Mouse (Mus musculus) kidney, embryonic 15.5 days (tissue): ENCODE data around the gene Dync1h1. TPM values are rescaled to one million over a fixed set of nuclear protein-coding genes. Genes with fewer than 3 reads are reported as not detected.
A peak's percentile ranks its signal among the peaks of the same experiment; 100 is the strongest.

ENCODE experiments used
- ATAC-seq: fragments of 200-750 bp; cut with Nextera tagmentation; replicated peaks from 2 replicates; pipeline ENCODE4 v1.8.0; 2017; ENCODE audit warnings: moderate TSS enrichment; ENCODE audit not compliant: low FRiP score
- H3K27ac ChIP-seq: fragments of 300-500 bp; sonication (generic); 2 replicates; pipeline ENCODE4 v1.5.1; 2015; ENCODE audit warnings: mild to moderate bottlenecking, inconsistent platforms
- H3K27me3 ChIP-seq: fragments of 300-500 bp; sonication (generic); 2 replicates; pipeline ENCODE4 v1.6.1; 2015; ENCODE audit warnings: inconsistent platforms
- H3K36me3 ChIP-seq: fragments of 300-500 bp; sonication (generic); 2 replicates; pipeline ENCODE4 v1.6.1; 2015; ENCODE audit warnings: inconsistent platforms
- H3K4me1 ChIP-seq: fragments of 300-500 bp; sonication (generic); 2 replicates; pipeline ENCODE4 v1.6.1; 2015; ENCODE audit warnings: inconsistent platforms
- H3K4me2 ChIP-seq: fragments of 300-500 bp; sonication (generic); 2 replicates; pipeline ENCODE4 v1.6.1; 2015; ENCODE audit warnings: moderate library complexity, mild to moderate bottlenecking, inconsistent platforms
- H3K4me3 ChIP-seq: fragments of 300-500 bp; sonication (generic); replicated peaks from 2 replicates; pipeline ENCODE4 v1.5.1; 2015; ENCODE audit warnings: mild to moderate bottlenecking, inconsistent platforms
- H3K9ac ChIP-seq: fragments of 300-500 bp; sonication (generic); 2 replicates; pipeline ENCODE4 v1.6.1; 2015; ENCODE audit warnings: mild to moderate bottlenecking, inconsistent platforms
- H3K9me3 ChIP-seq: fragments of 300-500 bp; sonication (generic); replicated peaks from 2 replicates; pipeline ENCODE4 v1.6.1; 2016; ENCODE audit warnings: inconsistent platforms
- WGBS: fragments of 180-500 bp; shearing (Covaris S2); methylation state at CpG from one replicate; pipeline ENCODE4 v1.1.7; 2015; ENCODE audit warnings: mixed read lengths; 5-methylcytosine and 5-hydroxymethylcytosine counted together
- polyA plus RNA-seq: library from polyadenylated mRNA; unstranded; fragments of >200 nt; fragmentation: Nextera tagmentation; extraction: Ambion mirVana; gene quantifications from 2 replicates; pipeline ENCODE4 v1.2.1, GENCODE M21; 2015

Dync1h1 gene
- polyA plus RNA-seq, 1 experiment from 2014 or later, result 52.4 TPM

DNA sequence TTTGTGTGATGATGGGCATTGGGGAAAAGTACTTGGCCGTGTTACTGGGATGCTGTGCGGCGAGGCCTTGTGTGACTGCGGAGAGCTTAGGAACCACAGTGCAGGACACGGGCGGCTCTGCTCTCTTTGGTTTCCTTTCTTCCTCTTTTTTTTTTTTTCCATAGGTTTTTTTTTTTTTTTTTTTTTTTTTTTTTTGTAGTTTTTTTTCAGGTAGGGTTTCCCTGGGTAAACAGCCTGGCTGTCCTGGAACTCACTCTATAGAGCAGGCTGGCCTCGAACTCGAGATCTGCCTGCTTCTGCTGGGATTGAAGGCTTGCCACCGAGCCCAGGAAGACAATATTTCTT, 7.9 kb downstream of the Dync1h1 start:
- no peaks in the 10 kb centered on the region for H3K27me3 ChIP-seq
- no peak overlapping the region for H3K4me2 ChIP-seq
- peaks cover 13% of the 10 kb centered on the region; the same call in 1 of the 2 replicates for H3K4me1 ChIP-seq
- peaks cover 28% of the 10 kb centered on the region for H3K36me3 ChIP-seq
- 88% methylated on average over 9 of the region's 9 CpGs for WGBS
- no peak for ATAC-seq
- no peaks in the 10 kb centered on the region for H3K9me3 ChIP-seq
- no peak overlapping the region for H3K9ac ChIP-seq
- peak overlapping the region; percentile 64; the same call in 1 of the 2 replicates for H3K27ac ChIP-seq
- no peak overlapping the region for H3K4me3 ChIP-seq

DNA sequence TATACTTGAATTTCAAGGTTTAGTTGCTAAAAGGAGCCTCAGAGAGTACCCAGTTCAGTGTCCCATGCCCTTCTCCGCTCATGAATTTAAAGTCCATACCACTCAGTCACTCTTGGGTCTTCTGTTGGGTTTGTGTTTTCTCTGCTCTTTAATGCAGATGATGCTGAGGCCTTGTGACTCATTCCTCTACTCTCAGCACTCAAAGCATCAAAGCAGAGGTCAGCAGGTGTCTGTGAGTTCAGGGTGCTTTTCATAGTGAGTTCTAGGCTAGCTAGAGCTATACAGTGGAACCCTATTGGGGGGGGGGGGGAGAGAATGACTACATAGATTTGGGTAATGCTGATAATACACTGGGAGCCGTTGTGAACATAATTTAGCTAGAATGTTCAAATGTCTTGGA, 9.5 kb downstream of the Dync1h1 start:
- H3K4me1 ChIP-seq, result peaks cover 13% of the 10 kb centered on the region; the same call in 1 of the 2 replicates
- no peak overlapping the region for H3K4me3 ChIP-seq
- H3K27me3 ChIP-seq, result no peaks in the 10 kb centered on the region
- H3K9me3 ChIP-seq, result no peaks in the 10 kb centered on the region
- H3K36me3 ChIP-seq, result peaks cover 43% of the 10 kb centered on the region
- 93% methylated on average over 2 of the region's 2 CpGs for WGBS
- no peak overlapping the region for H3K4me2 ChIP-seq
- H3K9ac ChIP-seq, result no peak overlapping the region
- ATAC-seq, result no peak
- H3K27ac ChIP-seq, result no peak overlapping the region

DNA sequence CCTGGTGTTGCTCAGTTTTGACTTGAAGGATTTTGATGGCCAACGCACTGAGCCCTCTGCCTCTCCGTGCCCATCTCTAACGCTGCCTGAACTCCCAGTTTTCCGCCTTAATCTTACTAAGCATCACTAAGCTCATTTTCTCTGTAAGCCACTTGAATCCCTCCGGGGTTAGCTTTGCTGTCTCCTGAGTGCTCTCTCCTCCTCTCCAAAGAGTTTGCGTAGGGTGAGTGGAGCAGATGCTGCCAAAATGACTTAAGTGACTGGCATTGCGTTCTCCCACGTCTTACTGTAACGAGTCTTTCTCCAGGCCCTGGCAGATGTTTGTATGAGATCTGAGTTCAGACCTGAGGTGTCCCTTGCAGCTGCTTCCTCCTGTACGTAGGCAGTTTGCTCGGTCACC, 28.8 kb downstream of the Dync1h1 start:
- Histone ChIP-seq H3K27me3 (no peaks in the 10 kb centered on the region), H3K36me3 (peaks cover 100% of the 10 kb centered on the region), H3K9ac (no peak overlapping the region), H3K27ac (no peak overlapping the region), H3K9me3 (no peaks in the 10 kb centered on the region), H3K4me3 (no peak overlapping the region), H3K4me1 (no peaks in the 10 kb centered on the region), H3K4me2 (no peak overlapping the region)
- 95% methylated on average over 11 of the region's 11 CpGs for WGBS
- no peak for ATAC-seq

GRCm38 (mm10) chr12:110636293-110636692, 35.0 kb downstream of the Dync1h1 start:
- 94% methylated on average over 12 of the region's 12 CpGs for WGBS

GRCm38 (mm10) chr12:110637507-110638114, 36.4 kb downstream of the Dync1h1 start:
- no peak overlapping the region for H3K4me2 ChIP-seq
- no peak for ATAC-seq
- H3K27me3 ChIP-seq, result no peaks in the 10 kb centered on the region
- H3K36me3 ChIP-seq, result peaks cover 100% of the 10 kb centered on the region
- H3K9ac ChIP-seq, result no peak overlapping the region
- H3K4me1 ChIP-seq, result no peaks in the 10 kb centered on the region
- H3K4me3 ChIP-seq, result no peak overlapping the region
- 93% methylated on average over 13 of the region's 13 CpGs for WGBS
- H3K27ac ChIP-seq, result no peak overlapping the region
- H3K9me3 ChIP-seq, result no peaks in the 10 kb centered on the region

More at GRCm38 (mm10) chr12:110636293-110636692, 35.0 kb downstream of the Dync1h1 start:
- H3K4me1 ChIP-seq, result no peaks in the 10 kb centered on the region
- H3K36me3 ChIP-seq, result peaks cover 100% of the 10 kb centered on the region
- no peak for ATAC-seq
- no peaks in the 10 kb centered on the region for H3K27me3 ChIP-seq
- no peak overlapping the region for H3K4me3 ChIP-seq
- no peak overlapping the region for H3K9ac ChIP-seq
- H3K27ac ChIP-seq, result no peak overlapping the region
- no peaks in the 10 kb centered on the region for H3K9me3 ChIP-seq
- H3K4me2 ChIP-seq, result no peak overlapping the region

- 0 out of 2 replicates have a peak, but pooled peaks have one; percentile 46 for ATAC-seq
- Histone ChIP-seq H3K4me2 (no peak overlapping the region), H3K4me1 (no peaks in the 10 kb centered on the region), H3K27ac (no peak overlapping the region), H3K27me3 (no peaks in the 10 kb centered on the region), H3K9me3 (no peaks in the 10 kb centered on the region), H3K36me3 (peaks cover 98% of the 10 kb centered on the region), H3K9ac (no peak overlapping the region), H3K4me3 (no peak overlapping the region)
- 40% methylated on average over 8 of the region's 8 CpGs for WGBS
Observed at GRCm38 (mm10) chr12:110650241-110650641, 49.0 kb downstream of the Dync1h1 start.

- WGBS, result 97% methylated on average over 17 of the region's 17 CpGs
- no peak overlapping the region for H3K27ac ChIP-seq
- no peaks in the 10 kb centered on the region for H3K27me3 ChIP-seq
- no peak overlapping the region for H3K9ac ChIP-seq
- H3K4me2 ChIP-seq, result no peak overlapping the region
- peaks cover 98% of the 10 kb centered on the region for H3K36me3 ChIP-seq
- no peak for ATAC-seq
- H3K9me3 ChIP-seq, result no peaks in the 10 kb centered on the region
- no peaks in the 10 kb centered on the region for H3K4me1 ChIP-seq
- no peak overlapping the region for H3K4me3 ChIP-seq
Observed at GRCm38 (mm10) chr12:110651464-110651863, 50.2 kb downstream of the Dync1h1 start.

DNA sequence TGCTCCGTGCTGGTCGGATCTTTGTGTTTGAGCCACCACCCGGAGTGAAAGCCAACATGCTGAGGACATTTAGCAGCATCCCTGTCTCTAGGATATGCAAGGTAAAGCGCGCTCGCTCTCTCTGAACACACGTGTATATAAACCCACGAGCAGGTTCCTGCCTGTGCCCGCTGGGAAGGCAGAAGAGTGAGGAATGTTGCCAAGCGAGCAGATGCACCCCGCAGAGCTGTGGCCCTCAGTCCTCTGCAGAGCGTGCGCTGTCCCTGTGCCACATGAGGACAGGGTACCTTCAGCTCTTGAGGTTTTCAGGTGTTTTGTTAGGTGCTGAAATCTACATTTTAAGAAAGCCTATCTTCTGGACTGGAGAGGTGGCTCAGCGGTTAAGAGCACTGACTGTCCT, 60.5 kb downstream of the Dync1h1 start:
- no peak overlapping the region for H3K4me3 ChIP-seq
- no peaks in the 10 kb centered on the region for H3K9me3 ChIP-seq
- H3K27ac ChIP-seq, result no peak overlapping the region
- H3K9ac ChIP-seq, result no peak overlapping the region
- H3K4me1 ChIP-seq, result no peaks in the 10 kb centered on the region
- WGBS, result 94% methylated on average over 14 of the region's 14 CpGs
- no peak overlapping the region for H3K4me2 ChIP-seq
- ATAC-seq, result no peak
- peaks cover 100% of the 10 kb centered on the region for H3K36me3 ChIP-seq
- H3K27me3 ChIP-seq, result no peaks in the 10 kb centered on the region

DNA sequence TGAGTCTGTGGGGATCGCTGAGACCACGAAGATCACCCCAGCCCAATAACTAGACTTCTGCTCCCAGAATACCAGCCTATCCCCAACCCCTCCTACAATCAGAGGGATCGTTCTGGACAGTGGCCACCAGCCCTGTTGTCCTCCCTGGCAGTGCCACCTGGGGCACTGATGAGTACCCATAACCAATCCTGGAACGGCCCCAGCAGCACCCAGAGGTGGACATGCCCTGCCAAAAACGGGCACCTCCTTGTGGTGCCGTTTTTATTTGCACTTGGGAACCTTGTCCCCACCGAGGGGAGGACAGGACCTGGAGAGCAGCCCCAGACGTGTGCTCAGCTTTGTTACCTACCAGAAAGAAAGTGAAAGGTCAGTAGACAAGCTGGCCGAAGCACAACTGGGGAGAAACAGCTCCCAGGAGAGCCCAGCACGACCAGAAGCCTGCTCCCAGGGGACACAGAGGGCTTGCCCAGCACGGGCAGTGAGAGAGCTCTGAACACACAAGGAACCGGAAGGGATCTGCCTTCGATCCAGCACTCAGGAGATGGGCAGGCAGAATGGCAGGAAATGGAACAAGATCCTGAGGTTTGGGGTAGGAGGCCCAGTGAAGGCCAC, 66.3 kb downstream of the Dync1h1 start:
- 86% methylated on average over 13 of the region's 13 CpGs for WGBS
- peaks cover 77% of the 10 kb centered on the region for H3K36me3 ChIP-seq
- ATAC-seq, result no peak
- no peak overlapping the region for H3K9ac ChIP-seq
- H3K9me3 ChIP-seq, result no peaks in the 10 kb centered on the region
- no peaks in the 10 kb centered on the region for H3K4me1 ChIP-seq
- H3K27ac ChIP-seq, result no peak overlapping the region
- H3K4me2 ChIP-seq, result no peak overlapping the region
- no peaks in the 10 kb centered on the region for H3K27me3 ChIP-seq
- no peak overlapping the region for H3K4me3 ChIP-seq

DNA sequence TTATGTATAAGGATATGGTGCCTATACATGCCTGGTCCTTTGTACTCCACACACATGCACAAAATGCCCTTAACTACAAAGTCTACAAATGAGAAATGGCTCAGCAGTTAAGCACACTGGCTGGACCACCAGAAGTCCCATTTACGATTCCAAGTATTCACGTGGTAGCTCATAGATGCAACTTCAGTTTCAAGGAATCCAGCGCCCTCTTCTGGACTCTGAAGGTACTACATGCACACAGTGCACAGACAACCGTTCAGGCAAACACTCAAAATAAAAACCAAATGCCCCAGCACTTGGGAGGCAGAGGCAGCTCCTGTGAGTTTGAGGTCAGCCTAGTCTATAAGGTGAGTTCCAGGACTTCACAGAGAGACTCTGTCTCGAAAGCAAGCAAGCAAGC, 73.0 kb downstream of the Dync1h1 start:
- H3K36me3 ChIP-seq, result peaks cover 10% of the 10 kb centered on the region
- no peak for ATAC-seq
- H3K4me2 ChIP-seq, result no peak overlapping the region
- 59% methylated on average over 5 of the region's 5 CpGs for WGBS
- H3K4me1 ChIP-seq, result no peaks in the 10 kb centered on the region
- no peaks in the 10 kb centered on the region for H3K27me3 ChIP-seq
- no peaks in the 10 kb centered on the region for H3K9me3 ChIP-seq
- no peak overlapping the region for H3K4me3 ChIP-seq
- H3K9ac ChIP-seq, result no peak overlapping the region
- no peak overlapping the region for H3K27ac ChIP-seq

DNA sequence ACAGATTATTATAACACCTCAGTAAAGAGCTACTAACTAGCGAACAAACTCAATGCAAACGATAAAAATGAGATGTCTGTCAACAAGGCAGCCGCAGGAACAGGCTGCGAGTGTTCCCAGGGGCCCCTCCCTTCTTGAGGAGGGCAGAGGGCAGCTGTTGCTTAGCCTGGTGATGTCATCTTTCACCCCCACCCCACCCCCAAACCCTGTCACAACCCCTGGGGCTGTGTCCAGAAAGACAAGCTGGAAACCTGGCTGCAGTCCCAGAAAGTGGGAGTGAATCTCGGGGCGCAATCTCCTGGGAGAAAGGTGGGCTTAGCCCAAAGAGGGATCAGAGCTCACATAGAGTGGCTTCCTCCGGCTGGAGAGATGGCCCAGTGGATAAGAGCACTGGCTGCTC, 79.9 kb downstream of the Dync1h1 start:
- ATAC-seq, result no peak
- no peak overlapping the region for H3K9ac ChIP-seq
- H3K27ac ChIP-seq, result no peak overlapping the region
- H3K36me3 ChIP-seq, result peaks cover 6% of the 10 kb centered on the region; the same call in 1 of the 2 replicates
- H3K27me3 ChIP-seq, result no peaks in the 10 kb centered on the region
- H3K4me3 ChIP-seq, result no peak overlapping the region
- H3K4me1 ChIP-seq, result peaks cover 4% of the 10 kb centered on the region
- H3K9me3 ChIP-seq, result no peaks in the 10 kb centered on the region
- H3K4me2 ChIP-seq, result no peak overlapping the region
- WGBS, result 38% methylated on average over 7 of the region's 7 CpGs

DNA sequence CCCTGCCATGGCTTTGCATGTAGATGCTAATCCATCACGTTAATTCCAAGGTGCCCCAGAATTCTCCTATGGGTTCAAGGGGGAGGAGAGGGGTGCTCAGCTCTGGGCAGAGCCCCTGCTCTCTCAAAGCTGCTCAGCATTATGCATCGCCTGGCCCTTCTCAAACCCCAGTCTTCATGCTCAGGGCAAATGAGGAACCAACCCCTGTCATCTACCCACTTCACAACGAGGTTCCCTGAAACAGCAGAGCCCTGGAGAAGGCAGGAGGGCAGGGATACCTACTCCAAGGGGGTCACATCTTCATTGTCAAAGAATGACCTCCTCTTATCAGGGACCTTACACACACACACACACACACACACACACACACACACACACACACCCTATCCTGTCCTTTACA, 80.6 kb downstream of the Dync1h1 start:
- Histone ChIP-seq H3K36me3 (peaks cover 13% of the 10 kb centered on the region), H3K27me3 (no peaks in the 10 kb centered on the region), H3K9ac (no peak overlapping the region), H3K9me3 (no peaks in the 10 kb centered on the region), H3K27ac (no peak overlapping the region), H3K4me3 (no peak overlapping the region), H3K4me1 (peaks cover 4% of the 10 kb centered on the region), H3K4me2 (no peak overlapping the region)
- 68% methylated on average over 3 of the region's 3 CpGs for WGBS
- no peak for ATAC-seq
